Mouse (Mus musculus): ENCODE measurements around the gene Coil.

DNA sequence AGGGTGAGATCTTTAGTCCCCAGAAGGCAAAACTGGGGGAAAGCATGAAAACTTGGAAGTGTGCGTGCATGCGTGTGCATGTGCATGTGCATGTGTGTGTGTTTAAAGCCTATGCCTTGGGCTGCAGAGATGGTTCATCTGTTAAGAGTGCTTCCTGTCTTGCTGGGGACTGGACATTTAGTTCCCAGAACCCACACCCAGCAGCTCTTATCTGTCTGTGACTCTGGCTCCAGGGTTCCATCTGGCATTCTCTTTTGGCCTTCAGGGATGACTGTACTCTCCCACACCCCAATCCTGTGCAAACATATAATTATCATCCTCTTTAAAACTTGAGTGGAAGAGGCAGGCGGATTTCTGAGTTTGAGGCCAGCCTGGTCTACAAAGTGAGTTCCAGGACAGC is 56.1 kb downstream of the Coil start:
- TF ChIP-seq CTCF (IDR thresholded peaks at IDR 0.05; ENCODE audit: control insufficient read depth, insufficient read depth, low read length) (no peak), POLR2A (IDR thresholded peaks at IDR 0.05; ENCODE audit: borderline replicate concordance, control insufficient read depth, low read depth, low read length) (no peak)

All from bone marrow, adult 2 months (tissue).